Mouse (Mus musculus) midbrain, postnatal 0 days (tissue): Measurements from ENCODE around the gene Gatm. TPM values are rescaled to one million over a fixed set of nuclear protein-coding genes. Genes with fewer than 3 reads are reported as not detected.

Experiments
- ATAC-seq: fragments of 200-750 bp; cut with Nextera tagmentation; 2 replicates; pipeline ENCODE4 v1.8.0; 2017; ENCODE audit warnings: moderate number of reproducible peaks, mild to moderate bottlenecking, moderate TSS enrichment, moderate library complexity; ENCODE audit not compliant: low FRiP score
- DNase-seq: peaks from one replicate; pipeline ENCODE4 v3.0.0-alpha.2; 2015; ENCODE audit warnings: low spot score
- H3K27ac ChIP-seq: fragments of 300-500 bp; sonication (generic); 2 replicates; pipeline ENCODE4 v1.5.1; 2014; ENCODE audit warnings: low read depth, mild to moderate bottlenecking, low read length, mixed read lengths
- H3K27me3 ChIP-seq: fragments of 300-500 bp; sonication (generic); 2 replicates; pipeline ENCODE4 v1.6.1; 2014; ENCODE audit warnings: low read length, control low read depth, mixed read lengths; ENCODE audit not compliant: insufficient read depth
- H3K36me3 ChIP-seq: fragments of 300-500 bp; sonication (generic); 2 replicates; pipeline ENCODE4 v1.6.1; 2014; ENCODE audit warnings: low read length, control low read depth, mixed read lengths; ENCODE audit not compliant: insufficient read depth
- H3K4me1 ChIP-seq: fragments of 300-500 bp; sonication (generic); 2 replicates; pipeline ENCODE4 v1.6.1; 2014; ENCODE audit warnings: mild to moderate bottlenecking, control low read depth, antibody characterized with exemption, low read length, mixed read lengths; ENCODE audit not compliant: insufficient read depth
- H3K4me2 ChIP-seq: fragments of 300-500 bp; sonication (generic); 2 replicates; pipeline ENCODE4 v1.6.1; 2014; ENCODE audit warnings: low read depth, mild to moderate bottlenecking, low read length, mixed read lengths; ENCODE audit not compliant: poor library complexity, severe bottlenecking
- H3K4me3 ChIP-seq: fragments of 300-500 bp; sonication (generic); 2 replicates; pipeline ENCODE4 v1.5.1; 2014; ENCODE audit warnings: low read depth, mild to moderate bottlenecking, low read length, moderate library complexity
- H3K9ac ChIP-seq: fragments of 300-500 bp; sonication (generic); replicated peaks from 2 replicates; pipeline ENCODE4 v1.6.1; 2014; ENCODE audit warnings: mild to moderate bottlenecking, low read length, moderate library complexity, mixed read lengths; ENCODE audit not compliant: poor library complexity, severe bottlenecking
- H3K9me3 ChIP-seq: fragments of 300-500 bp; sonication (generic); 2 replicates; pipeline ENCODE4 v1.6.1; 2016; ENCODE audit warnings: low read length, control low read depth
- CTCF ChIP-seq: IDR thresholded peaks from 2 replicates; pipeline ENCODE4 v1.5.1; 2016; ENCODE audit warnings: antibody characterized with exemption, mild to moderate bottlenecking
- WGBS: fragments of 180-500 bp; shearing (Covaris S2); extraction: QIAGEN DNeasy Blood & Tissue Kit; methylation state at CpG from one replicate; pipeline ENCODE4 v1.1.7; 2014; 5-methylcytosine and 5-hydroxymethylcytosine counted together
- polyA plus RNA-seq: library from polyadenylated mRNA; unstranded; fragments of >200 nt; fragmentation: Nextera tagmentation; extraction: Ambion mirVana; gene quantifications from 2 replicates; pipeline ENCODE4 v1.2.1, GENCODE M21; 2015
- total RNA-seq: library from RNA; depleted of rRNA; stranded (reverse); fragments of >200 nt; gene quantifications from 2 replicates; pipeline ENCODE4 v1.2.3, GENCODE M21; 2014

The Gatm gene
- total and polyA plus RNA-seq, 2 experiments from 2014 or later = 44.9 to 68.4 TPM

DNA sequence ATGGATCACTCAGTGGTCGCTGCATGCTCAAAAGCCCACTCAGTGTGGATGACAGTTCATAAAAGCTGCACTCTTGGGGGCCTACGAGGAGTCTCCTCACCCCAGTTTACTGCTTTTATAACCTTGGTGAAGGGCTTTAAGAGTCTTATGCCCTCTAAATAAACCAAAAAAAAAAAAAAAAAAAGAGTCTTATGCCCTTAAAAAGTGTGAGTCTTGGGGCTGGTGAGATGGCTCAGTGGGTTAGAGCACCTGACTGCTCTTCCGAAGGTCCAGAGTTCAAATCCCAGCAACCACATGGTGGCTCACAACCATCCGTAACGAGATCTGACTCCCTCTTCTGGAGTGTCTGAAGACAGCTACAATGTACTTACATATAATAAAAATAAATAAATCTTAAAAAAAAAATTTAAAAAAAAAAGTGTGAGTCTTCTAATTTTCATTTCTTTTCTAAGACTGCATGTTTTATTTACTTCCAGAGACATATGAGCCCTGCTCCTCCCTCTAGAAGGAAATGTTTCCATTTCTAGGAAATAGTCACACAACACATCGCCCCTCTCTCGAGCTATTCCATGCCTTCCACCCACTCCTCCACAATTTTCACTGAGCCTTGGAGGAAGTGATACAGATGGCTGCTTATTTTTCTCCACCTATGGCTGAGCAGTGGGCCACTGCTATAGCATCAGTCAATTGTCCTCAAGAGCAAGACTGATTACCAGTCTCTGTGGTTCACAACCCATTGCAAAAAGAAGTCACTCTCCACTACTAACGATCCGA, 10.4 kb upstream of the Gatm start:
- TF ChIP-seq CTCF = no peak
- no peak overlapping the region for H3K4me3 ChIP-seq
- no peak overlapping the region for H3K4me2 ChIP-seq
- H3K9ac ChIP-seq = no peak overlapping the region
- no peaks in the 10 kb centered on the region for H3K9me3 ChIP-seq
- H3K36me3 ChIP-seq = no peaks in the 10 kb centered on the region
- 88% methylated on average over 8 of the region's 9 CpGs for WGBS
- DNase-seq = no peak
- no peaks in the 10 kb centered on the region for H3K27me3 ChIP-seq
- no peaks in the 10 kb centered on the region for H3K4me1 ChIP-seq
- no peak overlapping the region for H3K27ac ChIP-seq
- ATAC-seq = no peak

DNA sequence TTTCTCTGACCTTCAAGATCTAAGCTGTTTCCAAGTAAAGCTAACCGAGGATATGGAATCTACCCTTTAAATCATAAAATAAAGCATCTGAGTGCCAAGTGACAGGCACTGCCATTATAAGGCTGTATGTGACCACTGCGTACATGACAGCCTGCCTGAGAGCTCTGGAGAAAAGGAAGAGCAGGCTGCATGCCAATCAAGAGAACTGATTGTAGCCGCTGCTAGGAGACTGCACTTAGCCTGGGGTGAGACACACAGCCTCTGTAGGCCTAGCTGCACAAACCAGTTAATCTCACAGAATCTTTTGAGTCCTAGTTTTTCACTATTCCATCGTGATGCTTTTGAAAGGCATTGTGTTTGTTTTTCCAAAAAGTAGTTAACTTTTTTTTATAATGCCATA, 7.6 kb upstream of the Gatm start:
- DNase-seq (no peak), ATAC-seq (no peak)
- no peaks in the 10 kb centered on the region for H3K4me1 ChIP-seq
- 14% methylated on average over 4 of the region's 4 CpGs for WGBS
- no peak for TF ChIP-seq CTCF
- H3K4me2 ChIP-seq = no peak overlapping the region
- H3K9ac ChIP-seq = no peak overlapping the region
- H3K27me3 ChIP-seq = no peaks in the 10 kb centered on the region
- H3K27ac ChIP-seq = no peak overlapping the region
- no peaks in the 10 kb centered on the region for H3K36me3 ChIP-seq
- H3K4me3 ChIP-seq = no peak overlapping the region
- H3K9me3 ChIP-seq = no peaks in the 10 kb centered on the region

DNA sequence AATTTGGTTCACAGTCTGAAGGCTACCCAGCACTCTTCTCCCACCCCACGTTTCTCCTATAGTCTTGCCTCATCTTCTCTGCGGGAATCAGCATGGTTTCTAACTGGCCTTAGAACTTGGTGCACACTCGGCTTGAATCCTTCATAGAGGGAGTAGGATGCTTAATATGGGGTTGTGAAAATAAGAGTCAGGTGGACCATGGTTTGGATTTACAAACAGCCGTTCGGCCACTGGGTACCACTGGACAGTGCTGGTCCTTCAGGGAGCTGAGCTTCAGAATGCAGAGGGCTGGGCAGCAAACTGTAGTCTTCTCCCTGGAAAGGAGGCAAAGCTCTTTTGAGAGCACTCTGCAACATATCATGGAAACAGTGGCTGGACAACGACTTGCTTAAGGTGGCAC, 6.7 kb upstream of the Gatm start:
- Histone ChIP-seq H3K4me1 (no peaks in the 10 kb centered on the region), H3K4me3 (no peak overlapping the region), H3K27me3 (no peaks in the 10 kb centered on the region), H3K9me3 (no peaks in the 10 kb centered on the region), H3K36me3 (no peaks in the 10 kb centered on the region), H3K27ac (no peak overlapping the region), H3K9ac (no peak overlapping the region), H3K4me2 (no peak overlapping the region)
- DNase-seq = no peak
- WGBS = 69% methylated on average over 6 of the region's 6 CpGs
- no peak for TF ChIP-seq CTCF
- ATAC-seq = no peak

DNA sequence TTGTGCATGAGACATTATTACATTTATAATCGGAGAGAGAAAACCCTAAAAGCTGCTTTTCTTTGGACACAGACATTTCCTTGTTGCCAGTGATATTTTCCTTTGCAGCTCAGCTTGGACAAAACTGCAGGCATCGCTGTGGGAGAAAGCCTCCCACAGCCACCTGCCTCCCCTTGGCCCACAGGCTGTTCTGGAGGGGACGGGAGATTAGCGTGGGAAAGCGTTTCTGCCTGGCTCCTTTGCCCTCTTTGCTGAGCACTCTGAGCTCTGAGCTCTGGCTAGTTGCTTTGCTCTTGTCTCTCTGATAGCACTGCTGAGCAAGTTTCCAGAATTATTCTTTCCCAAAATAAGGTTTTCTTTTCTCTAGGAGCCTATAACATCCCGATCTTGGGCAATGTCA, 5.1 kb upstream of the Gatm start:
- no peaks in the 10 kb centered on the region for H3K36me3 ChIP-seq
- DNase-seq = no peak
- 0 out of 2 replicates have a peak overlapping the region, but pooled peaks have one; percentile 36 for H3K9ac ChIP-seq
- 46% methylated on average over 6 of the region's 6 CpGs for WGBS
- no peak for ATAC-seq
- no peak overlapping the region for H3K4me3 ChIP-seq
- H3K9me3 ChIP-seq = no peaks in the 10 kb centered on the region
- H3K4me1 ChIP-seq = 0 out of 2 replicates have a peak, but pooled peaks cover 3% of the 10 kb centered on the region
- H3K27me3 ChIP-seq = no peaks in the 10 kb centered on the region
- H3K27ac ChIP-seq = peak overlapping the region; percentile 43; the same call in 1 of the 2 replicates
- no peak for TF ChIP-seq CTCF
- H3K4me2 ChIP-seq = no peak overlapping the region

DNA sequence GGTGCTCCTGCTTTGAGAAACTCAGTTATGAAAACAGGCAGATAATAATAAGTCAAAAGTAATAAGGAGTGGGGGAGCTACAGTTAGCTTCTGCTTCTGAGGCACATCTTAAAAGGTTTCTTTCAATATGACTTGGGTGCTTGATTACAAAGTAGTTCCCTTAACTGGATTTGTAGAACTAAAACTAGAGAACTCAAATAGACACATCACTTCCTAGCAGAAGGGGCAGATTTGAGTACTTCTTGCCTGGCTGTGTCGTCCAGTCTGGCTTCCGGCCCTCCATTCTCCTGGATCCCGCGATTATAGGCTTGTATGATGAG, 511 bp upstream of the Gatm start:
- peak overlapping the region; percentile 74; the same call in 1 of the 2 replicates for H3K9ac ChIP-seq
- peak overlapping the region; percentile 71 for H3K4me3 ChIP-seq
- no peak overlapping the region for H3K27ac ChIP-seq
- no peak for TF ChIP-seq CTCF
- H3K36me3 ChIP-seq = no peaks in the 10 kb centered on the region
- H3K27me3 ChIP-seq = no peaks in the 10 kb centered on the region
- WGBS = 75% methylated on average over 4 of the region's 4 CpGs
- DNase-seq = no peak
- H3K4me1 ChIP-seq = 0 out of 2 replicates have a peak, but pooled peaks cover 3% of the 10 kb centered on the region
- peak overlapping the region; percentile 76 for H3K4me2 ChIP-seq
- H3K9me3 ChIP-seq = no peaks in the 10 kb centered on the region
- no peak for ATAC-seq

DNA sequence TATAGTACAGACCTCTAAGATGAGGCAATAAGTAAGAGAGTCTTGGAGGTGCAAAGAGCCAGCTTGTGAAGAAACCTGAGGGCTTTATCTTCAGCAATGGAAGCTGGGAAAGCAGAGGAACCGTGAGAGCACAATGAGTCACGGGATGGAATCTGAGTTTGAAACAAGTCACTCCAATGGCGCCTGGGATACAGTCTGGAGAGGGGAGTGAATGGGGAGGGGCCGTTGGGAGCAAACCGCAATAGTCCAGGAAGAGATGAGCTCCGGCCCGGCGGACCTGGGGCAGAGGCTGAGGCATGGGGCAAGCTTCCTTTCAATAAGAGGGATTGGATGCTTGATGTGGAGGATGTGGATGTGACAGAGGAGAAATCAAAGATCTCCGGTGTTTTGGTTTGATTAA, 2.3 kb downstream of the Gatm start:
- ATAC-seq (no peak), DNase-seq (no peak)
- 0 out of 2 replicates have a peak, but pooled peaks cover 3% of the 10 kb centered on the region for H3K4me1 ChIP-seq
- H3K36me3 ChIP-seq = no peaks in the 10 kb centered on the region
- H3K4me2 ChIP-seq = no peak overlapping the region
- 85% methylated on average over 9 of the region's 9 CpGs for WGBS
- no peak overlapping the region for H3K27ac ChIP-seq
- no peak for TF ChIP-seq CTCF
- no peak overlapping the region for H3K4me3 ChIP-seq
- H3K27me3 ChIP-seq = no peaks in the 10 kb centered on the region
- no peaks in the 10 kb centered on the region for H3K9me3 ChIP-seq
- H3K9ac ChIP-seq = no peak overlapping the region
